Mouse (Mus musculus): ENCODE measurements around the gene Acp7.

Gene Acp7

GRCm38 (mm10) chr7:28581721-28582120, 49.4 kb downstream of the Acp7 start:
- in situ Hi-C loops (cut with MboI; ENCODE audit: unreplicated experiment in 2 of 2), result no loop called here

DNA sequence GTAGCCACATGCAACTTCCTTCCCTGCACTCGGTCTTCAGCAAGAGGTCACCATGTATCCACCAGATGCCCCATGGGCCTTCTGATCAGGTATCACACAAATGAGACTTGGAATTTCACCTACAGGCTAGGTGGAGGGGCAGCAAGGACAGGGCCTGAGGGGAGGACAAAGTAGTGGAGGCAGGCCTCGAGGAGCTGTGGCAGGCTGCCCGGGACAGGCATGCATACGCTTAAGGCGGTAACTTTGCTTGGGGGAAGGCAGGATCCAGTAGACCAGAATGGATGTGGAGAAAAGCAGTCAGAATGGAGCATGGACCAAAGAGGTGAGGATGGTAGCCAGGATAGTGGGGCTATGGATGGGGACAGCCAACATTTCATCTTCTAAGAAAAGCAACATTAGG, 51.3 kb downstream of the Acp7 start:
- in situ Hi-C loops (cut with MboI; ENCODE audit: unreplicated experiment in 2 of 2), result no loop called here

DNA sequence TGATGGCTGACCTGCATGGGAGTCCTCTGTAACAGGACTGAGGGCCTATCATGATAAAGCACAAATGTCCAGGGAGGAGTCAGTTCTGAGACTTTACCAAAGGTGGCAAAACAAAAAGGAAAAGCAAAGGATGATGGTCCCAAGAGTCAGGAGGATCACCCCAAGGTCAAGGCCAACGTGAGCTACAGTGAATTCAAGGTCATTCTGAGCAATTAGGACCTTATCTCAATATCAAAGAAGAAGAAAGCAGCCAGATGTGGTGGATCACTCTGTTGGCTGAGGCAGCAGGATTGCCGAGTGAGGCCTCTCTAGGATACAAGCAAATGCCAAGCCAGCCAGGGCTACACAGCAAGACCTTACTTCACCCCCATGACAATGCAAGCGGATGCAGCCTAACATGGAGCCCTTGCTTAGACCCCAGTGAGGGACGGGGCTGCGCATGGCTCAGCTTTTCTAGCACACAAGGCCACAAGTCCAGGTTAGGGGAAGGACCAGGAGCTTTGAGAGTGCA, 52.5 kb downstream of the Acp7 start:
- in situ Hi-C loops (cut with MboI; ENCODE audit: unreplicated experiment in 2 of 2), result no loop called here

- in situ Hi-C loops (cut with MboI; ENCODE audit: unreplicated experiment in 2 of 2), result no loop called here
Observed at GRCm38 (mm10) chr7:28577826-28578542, 53.1 kb downstream of the Acp7 start.

GRCm38 (mm10) chr7:28576271-28576914, 54.7 kb downstream of the Acp7 start:
- in situ Hi-C loops (cut with MboI; ENCODE audit: unreplicated experiment in 2 of 2), result no loop called here

GRCm38 (mm10) chr7:28575597-28575996, 55.5 kb downstream of the Acp7 start:
- in situ Hi-C loops (cut with MboI; ENCODE audit: unreplicated experiment in 2 of 2), result no loop called here

GRCm38 (mm10) chr7:28573236-28573635, 57.9 kb downstream of the Acp7 start:
- in situ Hi-C loops (cut with MboI; ENCODE audit: unreplicated experiment in 2 of 2), result no loop called here

- in situ Hi-C loops (cut with MboI; ENCODE audit: unreplicated experiment in 2 of 2), result no loop called here
Observed at GRCm38 (mm10) chr7:28572689-28573088, 58.4 kb downstream of the Acp7 start.

DNA sequence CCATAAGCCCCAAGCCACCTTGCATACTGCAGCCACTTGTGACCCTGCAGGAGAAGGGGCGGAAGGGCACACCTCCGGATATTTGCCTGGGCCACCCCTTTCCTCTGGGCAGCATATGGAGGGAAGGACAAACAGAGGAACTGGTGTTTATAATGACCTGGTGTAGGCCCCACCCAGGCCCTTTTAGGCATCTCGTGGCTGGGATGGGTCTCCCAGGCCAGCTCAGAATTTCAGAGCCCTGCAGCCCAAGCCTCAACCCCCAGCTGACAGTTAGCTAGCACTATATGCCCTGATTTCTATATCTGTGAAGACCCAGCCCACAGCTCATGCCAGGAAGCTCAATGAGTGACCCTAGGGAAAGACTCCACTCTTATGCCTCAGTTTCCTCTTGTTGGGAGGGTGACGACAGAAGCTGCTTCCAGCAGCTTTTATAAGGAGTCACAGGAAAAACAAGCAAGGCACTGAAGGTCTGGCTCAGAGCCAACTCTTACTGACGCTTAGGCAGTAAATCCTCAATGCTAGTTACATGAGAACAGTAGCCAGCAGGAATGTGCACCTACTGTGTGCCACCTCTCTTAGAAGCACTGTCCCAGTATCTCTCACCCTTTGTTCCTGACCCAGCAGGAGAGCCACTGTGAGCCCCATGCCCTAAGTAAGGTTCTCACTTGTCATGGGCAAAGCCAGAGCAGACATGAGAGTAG, 60.0 kb downstream of the Acp7 start:
- in situ Hi-C loops (cut with MboI; ENCODE audit: unreplicated experiment in 2 of 2), result no loop called here

DNA sequence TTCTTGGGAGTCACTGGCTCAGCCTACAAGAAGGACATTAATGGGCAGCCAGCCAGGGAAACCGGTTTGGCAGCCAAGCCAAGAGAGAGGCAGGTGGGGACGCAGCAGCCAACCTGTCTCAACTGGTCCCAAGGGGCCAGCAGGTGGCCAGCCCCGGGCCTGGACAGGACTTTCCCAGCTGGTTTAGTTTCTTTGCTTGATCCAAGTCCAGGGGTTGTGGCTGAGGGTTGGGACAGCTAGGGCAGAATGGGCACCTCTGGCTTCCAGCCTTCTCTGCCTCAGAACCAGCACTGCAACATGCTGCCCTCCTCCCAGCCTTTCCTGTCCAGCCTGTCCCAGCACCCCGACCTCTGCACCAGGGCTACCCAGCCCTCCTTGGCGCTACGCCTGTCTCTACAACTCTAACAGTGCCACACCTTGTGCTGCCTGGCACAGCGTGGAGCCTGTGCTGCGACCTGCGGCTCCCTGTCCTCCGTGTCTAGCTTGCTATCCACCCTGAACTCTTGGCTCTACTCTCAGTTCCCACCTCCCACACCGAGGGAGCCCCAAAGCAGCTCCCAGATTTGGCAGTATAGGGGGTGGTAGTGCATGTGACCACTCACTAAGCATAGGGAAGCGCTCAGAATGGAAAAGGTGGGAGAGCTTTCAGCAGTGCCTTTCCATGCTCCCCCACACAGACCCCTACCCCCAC, 60.7 kb downstream of the Acp7 start:
- in situ Hi-C loops (cut with MboI; ENCODE audit: unreplicated experiment in 2 of 2), result no loop called here

GRCm38 (mm10) chr7:28568253-28568652, 62.9 kb downstream of the Acp7 start:
- in situ Hi-C loops (cut with MboI; ENCODE audit: unreplicated experiment in 2 of 2), result loop anchor here (5.0 kb wide), 1 partner anchor 34 kb away; no protein-coding TSS in a partner anchor

GRCm38 (mm10) chr7:28567539-28567938, 63.6 kb downstream of the Acp7 start:
- in situ Hi-C loops (cut with MboI; ENCODE audit: unreplicated experiment in 2 of 2), result loop anchor here (5.0 kb wide), 1 partner anchor 35 kb away; no protein-coding TSS in a partner anchor

DNA sequence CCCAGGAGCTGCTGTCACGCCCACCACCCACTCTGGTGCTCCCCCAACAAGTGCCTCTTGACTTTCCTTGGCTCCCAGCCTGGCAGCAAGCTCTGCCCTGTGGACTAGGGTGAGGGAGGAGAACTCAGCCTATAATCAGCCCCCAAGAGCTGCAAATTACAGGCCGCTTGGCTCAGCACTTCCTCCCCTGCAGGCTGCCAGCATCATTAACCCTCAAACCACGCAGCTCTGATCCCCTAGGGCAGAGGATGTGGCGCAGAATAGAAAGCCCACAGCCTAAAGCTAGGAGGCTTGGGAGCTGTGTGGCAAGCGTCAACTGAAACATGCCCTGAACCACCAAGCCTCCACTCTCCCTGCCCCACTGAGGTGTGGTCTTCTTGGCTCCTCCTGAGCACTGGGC, 65.7 kb downstream of the Acp7 start:
- in situ Hi-C loops (cut with MboI; ENCODE audit: unreplicated experiment in 2 of 2), result loop anchor here (5.0 kb wide), 1 partner anchor 37 kb away; no protein-coding TSS in a partner anchor

DNA sequence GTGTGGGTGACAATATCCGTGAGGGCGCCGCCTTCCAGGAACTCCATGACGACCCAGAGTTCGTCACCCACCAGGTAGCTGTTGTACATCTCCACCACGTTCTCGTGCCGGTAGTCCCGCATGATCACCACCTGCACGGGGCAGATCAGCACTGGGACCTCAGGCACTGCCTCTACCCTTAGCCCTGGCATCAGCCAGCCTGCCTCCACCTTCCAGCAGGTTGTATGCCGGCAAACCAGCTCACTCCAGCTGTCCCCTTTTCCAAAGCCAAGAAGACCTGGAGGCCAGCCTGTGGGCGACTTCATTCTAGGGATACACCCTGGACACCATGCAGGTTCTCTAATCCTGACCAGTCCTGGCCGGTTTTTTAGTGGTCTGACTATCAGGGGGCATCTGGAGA, 68.2 kb downstream of the Acp7 start:
- in situ Hi-C loops (cut with MboI; ENCODE audit: unreplicated experiment in 2 of 2), result no loop called here

GRCm38 (mm10) chr7:28562371-28562770, 68.8 kb downstream of the Acp7 start:
- in situ Hi-C loops (cut with MboI; ENCODE audit: unreplicated experiment in 2 of 2), result no loop called here

- in situ Hi-C loops (cut with MboI; ENCODE audit: unreplicated experiment in 2 of 2), result no loop called here
Observed at GRCm38 (mm10) chr7:28561967-28562366, 69.2 kb downstream of the Acp7 start.

DNA sequence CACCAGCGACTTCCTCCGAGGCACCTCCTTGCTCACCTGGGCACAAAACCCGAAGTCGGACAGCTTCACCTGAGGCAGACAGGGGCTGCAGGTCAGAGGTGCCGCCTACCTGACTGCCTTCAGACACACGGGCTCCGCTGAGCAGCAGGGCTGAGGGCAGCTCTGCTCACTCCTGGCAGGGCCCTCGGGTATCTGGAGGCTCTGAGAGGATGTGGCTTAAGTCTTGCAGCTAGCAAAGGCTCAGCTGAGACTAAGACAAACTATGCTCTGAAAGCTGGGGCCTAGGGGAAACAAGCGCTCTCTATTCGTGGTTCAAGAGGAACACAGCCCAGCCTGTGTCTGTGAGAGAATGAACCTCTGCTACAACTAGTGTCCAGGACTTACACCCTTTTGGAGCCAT, 70.3 kb downstream of the Acp7 start:
- in situ Hi-C loops (cut with MboI; ENCODE audit: unreplicated experiment in 2 of 2), result no loop called here

DNA sequence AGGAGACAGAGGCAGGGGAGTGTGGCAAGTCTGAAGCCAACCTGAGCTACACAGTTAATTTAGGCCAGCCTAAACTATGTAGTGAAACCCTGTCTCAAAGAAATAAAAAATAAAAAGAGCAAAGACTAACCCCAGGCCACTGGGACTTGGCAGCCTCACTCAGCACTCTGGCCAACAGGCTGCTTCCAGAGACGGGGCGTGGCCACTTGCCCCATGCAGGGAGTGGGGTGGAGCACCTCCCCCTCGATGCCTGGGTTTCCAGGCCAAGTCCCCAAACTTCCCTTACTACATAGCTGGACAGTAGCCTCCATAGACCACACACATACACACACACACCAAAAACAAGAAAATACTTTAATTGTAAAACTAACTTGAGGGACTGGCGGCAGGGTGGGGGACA, 72.6 kb downstream of the Acp7 start:
- in situ Hi-C loops (cut with MboI; ENCODE audit: unreplicated experiment in 2 of 2), result no loop called here

DNA sequence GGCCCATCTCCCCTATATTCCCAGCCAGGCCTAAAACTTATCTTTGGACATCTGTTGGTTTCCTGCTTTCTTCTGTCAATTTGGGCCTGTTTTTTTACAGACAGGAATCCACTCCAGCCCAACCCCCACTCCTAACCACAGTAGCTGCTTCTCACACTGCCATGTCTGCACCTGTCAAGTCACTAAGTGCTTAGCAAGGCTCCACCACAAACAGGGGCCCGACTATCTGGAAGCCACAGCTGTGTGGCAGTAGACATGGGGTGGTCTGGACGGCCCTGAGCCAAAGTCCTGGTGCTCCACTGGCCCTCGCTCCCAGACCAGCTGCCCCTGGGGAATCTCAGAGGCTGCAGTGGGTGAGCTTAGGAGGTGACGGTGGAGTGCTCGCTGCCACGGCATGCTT, 73.4 kb downstream of the Acp7 start:
- in situ Hi-C loops (cut with MboI; ENCODE audit: unreplicated experiment in 2 of 2), result no loop called here
